In genomic region chr4:147275021-147275772, GRCm38 (mm10) we compare ENCODE assay signal across 7 mouse cellular contexts. TPM values are rescaled to one million over a fixed set of nuclear protein-coding genes. Genes with fewer than 3 reads are reported as not detected.
A peak's percentile ranks its signal among the peaks of the same experiment; 100 is the strongest.
DNase-seq lines count a peak whose midpoint lies in the region; ATAC-seq lines count a peak whose summit lies in the region.
"Not testable (repeated sequence)": the region's sequence is repeated elsewhere in the genome, so short reads cannot be mapped to it uniquely, and the experiment has no call there.

No protein-coding gene starts in this region.

- H3K4me3 ChIP-seq in forebrain, embryonic 12.5 days (replicated peaks), result peak overlapping the region; percentile 19; the same call in 1 of the 2 replicates
- H3K4me3 ChIP-seq in heart, embryonic 15.5 days, result peak overlapping the region; percentile 29
- peak overlapping the region; percentile 29 for H3K4me3 ChIP-seq in intestine, embryonic 16.5 days (ENCODE audit: low read length)
- H3K4me3 ChIP-seq in midbrain, embryonic 11.5 days (ENCODE audit: low read depth, low read length), result not testable (repeated sequence)

- H3K27ac ChIP-seq in forebrain, embryonic 12.5 days; heart, embryonic 15.5 days; intestine, embryonic 16.5 days (ENCODE audit: low read length); midbrain, embryonic 11.5 days (ENCODE audit: low read depth, low read length): not testable (repeated sequence)

- H3K4me1 ChIP-seq in forebrain, embryonic 12.5 days; heart, embryonic 15.5 days (replicated peaks); intestine, embryonic 16.5 days (ENCODE audit: control insufficient read depth, insufficient read depth, low read length); midbrain, embryonic 11.5 days (ENCODE audit: control insufficient read depth, insufficient read depth, low read length): not testable (repeated sequence)

- peak overlapping the region; percentile 24 for H3K4me2 ChIP-seq in forebrain, embryonic 12.5 days
- peak overlapping the region; percentile 57 for H3K4me2 ChIP-seq in heart, embryonic 15.5 days
- H3K4me2 ChIP-seq in intestine, embryonic 16.5 days (ENCODE audit: low read depth, low read length), result peak overlapping the region; percentile 42
- peak overlapping the region; percentile 9; the same call in 1 of the 2 replicates for H3K4me2 ChIP-seq in midbrain, embryonic 11.5 days

- not testable (repeated sequence) for H3K27me3 ChIP-seq in forebrain, embryonic 12.5 days; heart, embryonic 15.5 days; intestine, embryonic 16.5 days (replicated peaks; ENCODE audit: control insufficient read depth, insufficient read depth, low read length); midbrain, embryonic 11.5 days (ENCODE audit: control insufficient read depth, insufficient read depth, low read length)

- H3K36me3 ChIP-seq in forebrain, embryonic 12.5 days (replicated peaks); heart, embryonic 15.5 days; intestine, embryonic 16.5 days (ENCODE audit: control insufficient read depth, insufficient read depth, low read length); midbrain, embryonic 11.5 days (ENCODE audit: control insufficient read depth, insufficient read depth, low read length): not testable (repeated sequence)

- peak; percentile 78 for ATAC-seq in forebrain, embryonic 12.5 days (ENCODE audit: low FRiP score)
- ATAC-seq in heart, embryonic 15.5 days (replicated peaks; ENCODE audit: insufficient number of reproducible peaks, insufficient read depth, low FRiP score, low read depth), result peak; percentile 87
- peak; percentile 62 for ATAC-seq in intestine, embryonic 16.5 days
- peak; percentile 84 for ATAC-seq in midbrain, embryonic 11.5 days (ENCODE audit: low FRiP score)

- 37% methylated on average over 58 of the region's 58 CpGs for WGBS in forebrain, embryonic 12.5 days
- WGBS in heart, embryonic 15.5 days, result 33% methylated on average over 58 of the region's 58 CpGs
- 37% methylated on average over 53 of the region's 58 CpGs for WGBS in intestine, embryonic 16.5 days
- WGBS in midbrain, embryonic 11.5 days, result 38% methylated on average over 51 of the region's 58 CpGs

- H3K9ac ChIP-seq in forebrain, embryonic 12.5 days; heart, embryonic 15.5 days; intestine, embryonic 16.5 days (ENCODE audit: low read depth, low read length); midbrain, embryonic 11.5 days (ENCODE audit: low read length): not testable (repeated sequence)

- peaks cover 40% of the 10 kb centered on the region for H3K9me3 ChIP-seq in forebrain, embryonic 12.5 days
- peaks cover 16% of the 10 kb centered on the region for H3K9me3 ChIP-seq in heart, embryonic 15.5 days (replicated peaks)
- peaks cover 11% of the 10 kb centered on the region for H3K9me3 ChIP-seq in intestine, embryonic 16.5 days (ENCODE audit: control insufficient read depth, low read length)
- H3K9me3 ChIP-seq in midbrain, embryonic 11.5 days (ENCODE audit: control insufficient read depth, low read length), result peaks cover 19% of the 10 kb centered on the region

- DNase-seq in cerebellum, postnatal 10 days, result peak; percentile 1 to 2
- peak; percentile 10 for DNase-seq in liver
- DNase-seq in midbrain, embryonic 11.5 days (ENCODE audit: low spot score, missing footprints), result peak; percentile 82
- peak; percentile 41 to 75 for DNase-seq in spleen, postnatal 4 days (ENCODE audit: low spot score in 2 of 2)

RNA-seq across cellular contexts. Expression of gene Zfp988, which starts 30.3 kb away (rescaled TPM):
- 0.19 TPM in 1 of 2 replicates, not detected in the other for polyA plus RNA-seq in forebrain, embryonic 12.5 days (2016; fragmentation: Nextera tagmentation; extraction: Ambion mirVana)
- 0.05 TPM in 1 of 2 replicates, not detected in the other for polyA plus RNA-seq in heart, embryonic 15.5 days (2015; fragmentation: Nextera tagmentation; extraction: Ambion mirVana)
- 0.16 and 0.24 TPM in 2 replicates for polyA plus RNA-seq in intestine, embryonic 16.5 days (2015; fragmentation: Nextera tagmentation; extraction: Ambion mirVana)
- 0.10 TPM in 1 of 2 replicates, not detected in the other for polyA plus RNA-seq in midbrain, embryonic 11.5 days (2014; fragmentation: Nextera tagmentation; extraction: Ambion mirVana)

Comparison
In these comparisons a context has a peak if more than half of its experiments do, and no peak if none do; other contexts are left out.
1. DNase-seq: peak in every context shown above with its lines; median percentile 82 in midbrain, embryonic 11.5 days; 58 in spleen, postnatal 4 days; 10 in liver; 2 in cerebellum, postnatal 10 days.